Mouse (Mus musculus) stomach, embryonic 16.5 days (tissue): ENCODE results near the gene Pld5. TPM values are rescaled to one million over a fixed set of nuclear protein-coding genes. Genes with fewer than 3 reads are reported as not detected.

ENCODE experiments used
- ATAC-seq: fragments of 200-750 bp; cut with Nextera tagmentation; 2 replicates; pipeline ENCODE4 v1.8.0; 2017; ENCODE audit warnings: moderate number of reproducible peaks, moderate TSS enrichment; ENCODE audit not compliant: insufficient read depth, low FRiP score
- H3K27ac ChIP-seq: fragments of 300-500 bp; sonication (generic); 2 replicates; pipeline ENCODE4 v1.5.1; 2014; ENCODE audit warnings: low read length
- H3K27me3 ChIP-seq: fragments of 300-500 bp; sonication (generic); 2 replicates; pipeline ENCODE4 v1.6.1; 2014; ENCODE audit warnings: low read length, control low read depth, mixed read lengths; ENCODE audit not compliant: control insufficient read depth, insufficient read depth
- H3K36me3 ChIP-seq: fragments of 300-500 bp; sonication (generic); 2 replicates; pipeline ENCODE4 v1.6.1; 2014; ENCODE audit warnings: low read length; ENCODE audit not compliant: control insufficient read depth, insufficient read depth
- H3K4me1 ChIP-seq: fragments of 300-500 bp; sonication (generic); 2 replicates; pipeline ENCODE4 v1.6.1; 2014; ENCODE audit warnings: low read length, control low read depth, mixed read lengths; ENCODE audit not compliant: control insufficient read depth, insufficient read depth
- H3K4me2 ChIP-seq: fragments of 300-500 bp; sonication (generic); 2 replicates; pipeline ENCODE4 v1.6.1; 2014; ENCODE audit warnings: low read depth, low read length, mixed read lengths
- H3K4me3 ChIP-seq: fragments of 300-500 bp; sonication (generic); replicated peaks from 2 replicates; pipeline ENCODE4 v1.5.1; 2014; ENCODE audit warnings: mild to moderate bottlenecking, low read length
- H3K9ac ChIP-seq: fragments of 300-500 bp; sonication (generic); 2 replicates; pipeline ENCODE4 v1.6.1; 2014; ENCODE audit warnings: low read length
- H3K9me3 ChIP-seq: fragments of 300-500 bp; sonication (generic); replicated peaks from 2 replicates; pipeline ENCODE4 v1.6.1; 2016; ENCODE audit warnings: low read length, control low read depth; ENCODE audit not compliant: control insufficient read depth
- WGBS: fragments of 180-500 bp; shearing (Covaris S2); extraction: QIAGEN DNeasy Blood & Tissue Kit; methylation state at CpG from one replicate; pipeline ENCODE4 v1.1.7; 2014; 5-methylcytosine and 5-hydroxymethylcytosine counted together
- polyA plus RNA-seq: library from polyadenylated mRNA; unstranded; fragments of >200 nt; fragmentation: Nextera tagmentation; extraction: Ambion mirVana; gene quantifications from 2 replicates; pipeline ENCODE4 v1.2.1, GENCODE M21; 2015

Gene Pld5
- polyA plus RNA-seq, 1 experiment from 2014 or later = 0.52 TPM

- no peaks in the 10 kb centered on the region for H3K4me1 ChIP-seq
- no peaks in the 10 kb centered on the region for H3K27me3 ChIP-seq
- 84% methylated on average over 4 of the region's 4 CpGs for WGBS
- no peaks in the 10 kb centered on the region for H3K9me3 ChIP-seq
- no peak overlapping the region for H3K9ac ChIP-seq
- no peak overlapping the region for H3K4me2 ChIP-seq
- H3K27ac ChIP-seq = no peak overlapping the region
- H3K36me3 ChIP-seq = no peaks in the 10 kb centered on the region
- H3K4me3 ChIP-seq = no peak overlapping the region
- no peak for ATAC-seq
These were observed 159.5 kb downstream of the Pld5 start for GRCm38 (mm10) chr1:176115604-176116003.

GRCm38 (mm10) chr1:176098685-176099320 lies 176.3 kb downstream of the Pld5 start:
- Histone ChIP-seq H3K27me3 (no peaks in the 10 kb centered on the region), H3K4me1 (no peaks in the 10 kb centered on the region), H3K27ac (no peak overlapping the region), H3K4me3 (no peak overlapping the region), H3K4me2 (no peak overlapping the region), H3K36me3 (no peaks in the 10 kb centered on the region), H3K9ac (no peak overlapping the region), H3K9me3 (no peaks in the 10 kb centered on the region)
- ATAC-seq = no peak
- 47% methylated on average over 7 of the region's 7 CpGs for WGBS

GRCm38 (mm10) chr1:176092119-176092518 lies 183.0 kb downstream of the Pld5 start:
- 55% methylated on average over 2 of the region's 2 CpGs for WGBS
- Histone ChIP-seq H3K4me2 (no peak overlapping the region), H3K4me1 (no peaks in the 10 kb centered on the region), H3K9ac (no peak overlapping the region), H3K4me3 (no peak overlapping the region), H3K27me3 (no peaks in the 10 kb centered on the region), H3K36me3 (no peaks in the 10 kb centered on the region), H3K27ac (no peak overlapping the region), H3K9me3 (no peaks in the 10 kb centered on the region)
- ATAC-seq = no peak

- ATAC-seq = no peak
- H3K9me3 ChIP-seq = no peaks in the 10 kb centered on the region
These were observed 185.7 kb downstream of the Pld5 start for GRCm38 (mm10) chr1:176089382-176089781.

GRCm38 (mm10) chr1:176085952-176086648 lies 189.0 kb downstream of the Pld5 start:
- no peak for ATAC-seq
- no peak overlapping the region for H3K27ac ChIP-seq

More at GRCm38 (mm10) chr1:176089382-176089781, 185.7 kb downstream of the Pld5 start:
- H3K4me1 ChIP-seq = no peaks in the 10 kb centered on the region
- H3K9ac ChIP-seq = no peak overlapping the region
- H3K4me3 ChIP-seq = no peak overlapping the region
- H3K27ac ChIP-seq = no peak overlapping the region
- no peaks in the 10 kb centered on the region for H3K27me3 ChIP-seq
- H3K4me2 ChIP-seq = no peak overlapping the region
- H3K36me3 ChIP-seq = no peaks in the 10 kb centered on the region
- 70% methylated on average over 3 of the region's 3 CpGs for WGBS

GRCm38 (mm10) chr1:176082306-176082705 lies 192.8 kb downstream of the Pld5 start:
- no peaks in the 10 kb centered on the region for H3K27me3 ChIP-seq
- no peak overlapping the region for H3K4me2 ChIP-seq
- H3K4me3 ChIP-seq = no peak overlapping the region
- H3K9ac ChIP-seq = no peak overlapping the region
- H3K4me1 ChIP-seq = no peaks in the 10 kb centered on the region
- H3K36me3 ChIP-seq = no peaks in the 10 kb centered on the region
- 22% methylated on average over 4 of the region's 4 CpGs for WGBS
- ATAC-seq = no peak
- H3K27ac ChIP-seq = no peak overlapping the region
- no peaks in the 10 kb centered on the region for H3K9me3 ChIP-seq

More at GRCm38 (mm10) chr1:176085952-176086648, 189.0 kb downstream of the Pld5 start:
- no peak overlapping the region for H3K4me3 ChIP-seq
- no peaks in the 10 kb centered on the region for H3K36me3 ChIP-seq
- no peak overlapping the region for H3K9ac ChIP-seq
- WGBS = 73% methylated on average over 13 of the region's 13 CpGs
- no peak overlapping the region for H3K4me2 ChIP-seq
- H3K4me1 ChIP-seq = no peaks in the 10 kb centered on the region
- no peaks in the 10 kb centered on the region for H3K9me3 ChIP-seq
- no peaks in the 10 kb centered on the region for H3K27me3 ChIP-seq

- WGBS = 46% methylated on average over 2 of the region's 2 CpGs
- Histone ChIP-seq H3K9me3 (no peaks in the 10 kb centered on the region), H3K36me3 (no peaks in the 10 kb centered on the region), H3K4me2 (no peak overlapping the region), H3K4me3 (no peak overlapping the region), H3K27ac (no peak overlapping the region), H3K27me3 (no peaks in the 10 kb centered on the region), H3K9ac (no peak overlapping the region), H3K4me1 (no peaks in the 10 kb centered on the region)
- ATAC-seq = no peak
These were observed 194.1 kb downstream of the Pld5 start for GRCm38 (mm10) chr1:176080969-176081368.

GRCm38 (mm10) chr1:176078410-176078809 lies 196.7 kb downstream of the Pld5 start:
- Histone ChIP-seq H3K36me3 (no peaks in the 10 kb centered on the region), H3K4me3 (no peak overlapping the region), H3K27me3 (no peaks in the 10 kb centered on the region), H3K4me2 (no peak overlapping the region), H3K9ac (no peak overlapping the region), H3K9me3 (no peaks in the 10 kb centered on the region), H3K4me1 (no peaks in the 10 kb centered on the region), H3K27ac (no peak overlapping the region)
- WGBS = 74% methylated on average over 7 of the region's 7 CpGs
- no peak for ATAC-seq

- Histone ChIP-seq H3K9me3 (no peaks in the 10 kb centered on the region), H3K27me3 (no peaks in the 10 kb centered on the region), H3K27ac (no peak overlapping the region), H3K4me2 (no peak overlapping the region), H3K4me3 (no peak overlapping the region), H3K9ac (no peak overlapping the region), H3K4me1 (no peaks in the 10 kb centered on the region), H3K36me3 (no peaks in the 10 kb centered on the region)
- no peak for ATAC-seq
These were observed 198.3 kb downstream of the Pld5 start for GRCm38 (mm10) chr1:176076799-176077198.
